Mouse (Mus musculus) olfactory bulb, adult 2 months (tissue): Measurements from ENCODE around the gene Ssb.

Source experiments
- CTCF ChIP-seq: fragments of 200-500 bp; IDR thresholded peaks from 2 replicates; pipeline ENCODE4 v1.5.1; 2012; ENCODE audit warnings: low read depth, mild to moderate bottlenecking, low read length, moderate library complexity; ENCODE audit not compliant: insufficient read depth
- POLR2A ChIP-seq: fragments of 200-500 bp; IDR thresholded peaks from 2 replicates; pipeline ENCODE4 v1.6.1; 2012; ENCODE audit warnings: mild to moderate bottlenecking, low read depth, low read length, moderate library complexity; ENCODE audit not compliant: insufficient read depth

- TF ChIP-seq POLR2A (no peak), CTCF (no peak)
These were observed 23.2 kb downstream of the Ssb start for GRCm38 (mm10) chr2:69884581-69884980.
